Mouse (Mus musculus) CH12.LX (cell line): ENCODE results near the gene Cog7. TPM values are rescaled to one million over a fixed set of nuclear protein-coding genes. Genes with fewer than 3 reads are reported as not detected.

Experiments
- DNase-seq: peaks from one replicate; pipeline ENCODE4 v3.0.0-alpha.2; 2013; ENCODE audit errors: extremely low read depth
- H3K27ac ChIP-seq: 2 replicates; pipeline ENCODE4 v1.5.1; 2012; ENCODE audit warnings: low read depth, mild to moderate bottlenecking, control low read depth, moderate library complexity; ENCODE audit not compliant: insufficient read depth
- H3K27me3 ChIP-seq: replicated peaks from 2 replicates; pipeline ENCODE3; 2012; ENCODE audit warnings: inconsistent platforms
- H3K36me3 ChIP-seq, 2 experiments: replicated peaks in 1 of 2; 2 replicates each; pipeline versions ENCODE3 to v1.6.1; 2012; ENCODE audit warnings: inconsistent platforms in 1 of 2, low read length in 1 of 2, mild to moderate bottlenecking in 1 of 2, mixed read lengths in 1 of 2, moderate library complexity in 1 of 2; ENCODE audit not compliant: control insufficient read depth in 1 of 2, insufficient read depth in 1 of 2
- H3K4me1 ChIP-seq, 2 experiments: 2 replicates each; pipeline ENCODE4 v1.6.1; 2012; ENCODE audit warnings: inconsistent platforms in 1 of 2, moderate library complexity in 1 of 2; ENCODE audit not compliant: insufficient read depth in 2 of 2, control insufficient read depth in 1 of 2
- H3K4me2 ChIP-seq: 2 replicates; pipeline ENCODE4 v1.6.1; 2012; ENCODE audit warnings: low read depth, mild to moderate bottlenecking, control low read depth; ENCODE audit not compliant: poor library complexity, insufficient read depth, severe bottlenecking
- H3K4me3 ChIP-seq, 3 experiments: fragments of 150-350 bp in 1 of 3; sonication (generic) in 1 of 3; replicated peaks in 1 of 3; 2 replicates each; pipeline versions ENCODE3 to v1.5.1; 2011 to 2012; ENCODE audit warnings: low read depth in 2 of 3, low read length in 2 of 3, mild to moderate bottlenecking in 2 of 3, moderate library complexity in 2 of 3, control low read depth in 1 of 3, improper control_type of control experiment in 1 of 3, inconsistent platforms in 1 of 3, mixed read lengths in 1 of 3; ENCODE audit not compliant: poor library complexity in 1 of 3
- H3K79me2 ChIP-seq: replicated peaks from 2 replicates; pipeline ENCODE4 v1.6.1; 2012; ENCODE audit warnings: mild to moderate bottlenecking, moderate library complexity; ENCODE audit not compliant: control insufficient read depth, poor library complexity, insufficient read depth, severe bottlenecking; ENCODE audit errors: extremely low read depth
- H3K9ac ChIP-seq: 2 replicates; pipeline ENCODE4 v1.6.1; 2012; ENCODE audit warnings: low read depth, mild to moderate bottlenecking, control low read depth, moderate library complexity; ENCODE audit not compliant: insufficient read depth
- H3K9me3 ChIP-seq: replicated peaks from 2 replicates; pipeline ENCODE3; 2012; ENCODE audit warnings: low read length, inconsistent platforms, mixed read lengths
- CHD1 ChIP-seq: IDR thresholded peaks from 2 replicates; pipeline ENCODE4 v1.6.1; 2012; ENCODE audit warnings: low read depth, low read length, improper control_type of control experiment, inconsistent platforms
- CHD2 ChIP-seq: IDR thresholded peaks from 2 replicates; pipeline ENCODE4 v1.6.1; 2011; ENCODE audit warnings: low read length, improper control_type of control experiment
- CTCF ChIP-seq, 2 experiments: IDR thresholded peaks in 1 of 2; conservative IDR thresholded peaks in 1 of 2; 2 replicates each; pipeline ENCODE4 v1.5.1; 2011 to 2012; ENCODE audit warnings: low read depth in 2 of 2, low read length in 2 of 2, improper control_type of control experiment in 1 of 2, inconsistent platforms in 1 of 2, mild to moderate bottlenecking in 1 of 2, moderate library complexity in 1 of 2
- E2F4 ChIP-seq: IDR thresholded peaks from 2 replicates; pipeline ENCODE4 v1.6.1; 2011; ENCODE audit warnings: low read depth, low read length, improper control_type of control experiment; ENCODE audit not compliant: insufficient replicate concordance
- ELF1 ChIP-seq: IDR thresholded peaks from 2 replicates; pipeline ENCODE4 v1.6.1; 2014; ENCODE audit warnings: low read depth, mild to moderate bottlenecking, inconsistent platforms, low read length, improper control_type of control experiment
- HCFC1 ChIP-seq: IDR thresholded peaks from 2 replicates; pipeline ENCODE4 v1.6.1; 2012; ENCODE audit warnings: low read depth, mild to moderate bottlenecking, inconsistent platforms, low read length, improper control_type of control experiment
- IRF4 ChIP-seq: IDR thresholded peaks from 2 replicates; pipeline ENCODE4 v1.6.1; 2014; ENCODE audit warnings: low read depth, mild to moderate bottlenecking, inconsistent platforms, low read length, improper control_type of control experiment
- JUN ChIP-seq: IDR thresholded peaks from 2 replicates; pipeline ENCODE4 v1.6.1; 2011; ENCODE audit warnings: low read depth, mild to moderate bottlenecking, low read length, improper control_type of control experiment, moderate library complexity; ENCODE audit not compliant: insufficient read depth
- KAT2A ChIP-seq: IDR thresholded peaks from 2 replicates; pipeline ENCODE4 v1.6.1; 2012; ENCODE audit warnings: low read length, improper control_type of control experiment, inconsistent platforms; ENCODE audit not compliant: insufficient replicate concordance
- MAFK ChIP-seq: IDR thresholded peaks from 2 replicates; pipeline ENCODE4 v1.6.1; 2011; ENCODE audit warnings: low read length, improper control_type of control experiment; ENCODE audit not compliant: insufficient replicate concordance
- MEF2A ChIP-seq: IDR thresholded peaks from 2 replicates; pipeline ENCODE4 v1.6.1; 2014; ENCODE audit warnings: low read depth, mild to moderate bottlenecking, inconsistent platforms, low read length, improper control_type of control experiment, borderline replicate concordance
- MYC ChIP-seq: IDR thresholded peaks from 2 replicates; pipeline ENCODE4 v1.6.1; 2011; ENCODE audit warnings: low read depth, mild to moderate bottlenecking, improper control_type of control experiment, low read length
- PAX5 ChIP-seq: IDR thresholded peaks from 2 replicates; pipeline ENCODE4 v1.6.1; 2012; ENCODE audit warnings: low read length, inconsistent platforms, mixed read lengths
- POLR2A ChIP-seq: IDR thresholded peaks from 2 replicates; pipeline ENCODE4 v1.6.1; 2011; ENCODE audit warnings: low read depth, mild to moderate bottlenecking, improper control_type of control experiment, low read length
- SIN3A ChIP-seq: IDR thresholded peaks from 2 replicates; pipeline ENCODE4 v1.6.1; 2012; ENCODE audit warnings: low read length, improper control_type of control experiment, inconsistent platforms
- SMC3 ChIP-seq: IDR thresholded peaks from 2 replicates; pipeline ENCODE4 v1.6.1; 2011; ENCODE audit warnings: low read depth, low read length, improper control_type of control experiment
- TBP ChIP-seq: conservative IDR thresholded peaks from 2 replicates; pipeline ENCODE4 v1.6.1; 2011; ENCODE audit warnings: low read depth, low read length, improper control_type of control experiment
- UBTF ChIP-seq: IDR thresholded peaks from 2 replicates; pipeline ENCODE4 v1.6.1; 2012; ENCODE audit warnings: low read depth, mild to moderate bottlenecking, inconsistent platforms, low read length, improper control_type of control experiment, moderate library complexity
- USF2 ChIP-seq: conservative IDR thresholded peaks from 2 replicates; pipeline ENCODE4 v1.6.1; 2011; ENCODE audit warnings: low read depth, low read length, improper control_type of control experiment
- ZC3H11A ChIP-seq: IDR thresholded peaks from 2 replicates; pipeline ENCODE4 v1.6.1; 2012; ENCODE audit warnings: low read depth, mild to moderate bottlenecking, inconsistent platforms, low read length, improper control_type of control experiment
- ZMIZ1 ChIP-seq: IDR thresholded peaks from 2 replicates; pipeline ENCODE4 v1.6.1; 2012; ENCODE audit warnings: low read depth, mild to moderate bottlenecking, inconsistent platforms, low read length, improper control_type of control experiment
- dilution Hi-C: fragments of 300-500 bp; cut with MboI; formaldehyde crosslinking; loops from 2 replicates; pipeline ENCODE4 v1.14.3; 2020; ENCODE audit warnings: low sequenced_read_pairs; ENCODE audit not compliant: extremely low pct_unique_long_range_greater_than_20kb, extremely low pct_ligation_motif_present
- in situ Hi-C: fragments of 300-500 bp; cut with MboI; formaldehyde crosslinking; loops from 3 replicates; pipeline ENCODE4 v1.14.3; 2019; ENCODE audit warnings: low sequenced_read_pairs, low pct_ligation_motif_present, low pct_unique_long_range_greater_than_20kb, mixed read lengths
- polyA plus RNA-seq: library from polyadenylated mRNA; unstranded; fragments of >175 nt; gene quantifications from 2 replicates; pipeline ENCODE4 v1.2.1, GENCODE M21; 2012; ENCODE audit warnings: low read depth; ENCODE audit not compliant: insufficient read length
- total RNA-seq, 2 experiments: library from RNA; depleted of rRNA; stranded (reverse); fragments of 300-350 nt in 1 of 2; fragments of >200 nt in 1 of 2; gene quantifications; 2 replicates each; pipeline ENCODE4 v1.2.3; 2012 to 2014

The Cog7 gene
- total and polyA plus RNA-seq, 3 experiments = 14.1 to 22.4 (median 22.2) TPM

GRCm38 (mm10) chr7:121942371-121942770 is 39.1 kb downstream of the Cog7 start:
- no peak for DNase-seq
- TF ChIP-seq MAFK (no peak), ELF1 (no peak), MYC (no peak), E2F4 (no peak), JUN (no peak), HCFC1 (no peak), POLR2A (no peak), ZMIZ1 (no peak), ZC3H11A (no peak), SIN3A (no peak), SMC3 (no peak), KAT2A (no peak)
- TF ChIP-seq, all 38 proteins: peak for 0
- peaks cover 0 to 13% of the 10 kb centered on the region in 2 experiments; a peak in 1 of 4 replicates for H3K4me1 ChIP-seq
- no peaks in the 10 kb centered on the region for H3K27me3 ChIP-seq
- in situ Hi-C loops (no loop called here), dilution Hi-C loops (no loop called here)
- H3K27ac ChIP-seq = no peak overlapping the region
- H3K36me3 ChIP-seq = peaks cover 21 to 70% of the 10 kb centered on the region in 2 experiments
- H3K4me3 ChIP-seq = no peak overlapping the region
- H3K9me3 ChIP-seq = no peaks in the 10 kb centered on the region
- no peak overlapping the region for H3K4me2 ChIP-seq
- no peaks in the 10 kb centered on the region for H3K79me2 ChIP-seq
- no peak overlapping the region for H3K9ac ChIP-seq

DNA sequence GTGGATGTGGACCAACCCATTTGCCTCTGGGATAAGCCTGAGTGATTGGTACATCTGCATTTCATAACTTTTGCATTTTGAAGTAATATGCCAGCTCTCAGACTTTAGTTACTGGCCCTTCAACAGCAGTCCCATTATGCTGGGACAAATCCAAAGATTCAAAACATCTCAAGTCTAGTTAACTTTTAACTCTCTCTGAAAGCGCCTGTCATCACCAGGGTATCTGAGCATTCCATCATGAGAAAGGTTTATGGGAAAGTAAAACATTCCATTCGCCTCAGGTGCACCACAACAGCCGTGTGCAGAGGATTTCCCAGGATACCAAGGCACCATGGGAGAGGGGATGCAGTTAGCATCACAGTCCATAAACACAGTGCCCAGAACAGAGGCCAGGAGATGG is 39.9 kb downstream of the Cog7 start:
- no peaks in the 10 kb centered on the region for H3K9me3 ChIP-seq
- dilution Hi-C loops (no loop called here), in situ Hi-C loops (no loop called here)
- no peak for DNase-seq
- H3K4me1 ChIP-seq = peaks cover 0 to 13% of the 10 kb centered on the region in 2 experiments; a peak in 1 of 4 replicates
- no peak overlapping the region for H3K9ac ChIP-seq
- TF ChIP-seq CTCF (conservative IDR thresholded peaks at IDR 0.05 in 1 of 2, IDR thresholded peaks at IDR 0.05 in 1 of 2; ENCODE audit: low read depth in 2 of 2, low read length in 2 of 2) = no peak
- TF ChIP-seq USF2 = no peak
- no peak for TF ChIP-seq SMC3
- no peak for TF ChIP-seq IRF4
- no peak for TF ChIP-seq UBTF
- no peak for TF ChIP-seq PAX5
- TF ChIP-seq CHD2 = no peak
- TF ChIP-seq CHD1 = no peak
- no peak for TF ChIP-seq TBP
- no peak for TF ChIP-seq MEF2A
- H3K36me3 ChIP-seq = peaks cover 21 to 77% of the 10 kb centered on the region in 2 experiments
- no peak overlapping the region for H3K4me2 ChIP-seq
- no peaks in the 10 kb centered on the region for H3K27me3 ChIP-seq
- H3K79me2 ChIP-seq = no peaks in the 10 kb centered on the region
- no peak overlapping the region for H3K4me3 ChIP-seq
- H3K27ac ChIP-seq = no peak overlapping the region
